In the genomic region with DNA sequence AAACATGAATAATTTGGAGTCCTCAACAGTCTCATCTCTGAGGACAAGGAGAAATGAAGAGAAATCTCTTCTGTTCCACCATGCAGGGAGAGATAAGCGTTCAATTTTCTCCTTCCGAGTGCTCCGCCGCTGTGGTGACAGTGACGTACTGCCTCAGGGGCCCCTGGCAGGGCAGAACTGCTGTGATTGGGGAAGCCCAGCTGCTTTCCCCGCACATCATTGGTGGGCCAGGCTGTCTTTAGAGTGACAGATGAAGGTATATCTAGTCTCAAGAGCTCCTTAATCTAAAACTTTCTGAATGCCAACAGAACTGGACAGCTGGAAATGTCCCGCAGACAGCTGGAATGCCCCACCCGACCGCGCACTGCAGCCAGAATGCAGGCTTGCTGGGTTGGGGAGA, we compare ENCODE assay signal across 13 mouse cellular contexts.
DNase-seq lines count a peak whose midpoint lies in the region; ATAC-seq and TF ChIP-seq lines count a peak whose summit lies in the region.
"Had no signal": no experiment of that assay in that cellular context is flagged by ENCODE, and none has a peak within 500 bp of the region (broad histone marks: within the 10 kb centered on the region; RNA-seq: fewer than 3 reads in every experiment).

No protein-coding gene starts in this region.

- 0 out of 2 replicates have a peak, but pooled peaks cover 3% of the 10 kb centered on the region for H3K36me3 ChIP-seq in heart, embryonic 11.5 days (ENCODE audit: control insufficient read depth, insufficient read depth, low read length)
- H3K36me3 ChIP-seq in heart, adult 2 months (ENCODE audit: control insufficient read depth, insufficient read depth, low read length): no peaks in the 10 kb centered on the region
- H3K36me3 ChIP-seq in midbrain, postnatal 0 days (ENCODE audit: insufficient read depth, low read length): no peaks in the 10 kb centered on the region
- H3K36me3 ChIP-seq in midbrain, embryonic 13.5 days: no peaks in the 10 kb centered on the region
- no peaks in the 10 kb centered on the region; the same call in 1 of the 2 replicates for H3K36me3 ChIP-seq in limb, embryonic 13.5 days
- H3K36me3 ChIP-seq: forebrain, embryonic 10.5 days had no signal

- H3K4me1 ChIP-seq in heart, embryonic 11.5 days (ENCODE audit: control insufficient read depth, insufficient read depth, low read length): no peaks in the 10 kb centered on the region
- no peaks in the 10 kb centered on the region for H3K4me1 ChIP-seq in heart, adult 2 months (ENCODE audit: control insufficient read depth, insufficient read depth, low read length)
- H3K4me1 ChIP-seq in midbrain, postnatal 0 days (ENCODE audit: insufficient read depth, low read length): no peaks in the 10 kb centered on the region
- no peaks in the 10 kb centered on the region for H3K4me1 ChIP-seq in midbrain, embryonic 13.5 days (replicated peaks)
- no peaks in the 10 kb centered on the region for H3K4me1 ChIP-seq in limb, embryonic 13.5 days
- H3K4me1 ChIP-seq: forebrain, embryonic 10.5 days had no signal

- no peak for TF ChIP-seq EP300 in heart, adult 2 months (IDR thresholded peaks at IDR 0.05; ENCODE audit: insufficient read depth, low read depth, low read length)

- H3K27ac ChIP-seq in heart, embryonic 11.5 days (ENCODE audit: low read depth, low read length): no peak overlapping the region
- H3K27ac ChIP-seq in heart, adult 2 months: no peak overlapping the region
- no peak overlapping the region for H3K27ac ChIP-seq in midbrain, postnatal 0 days (ENCODE audit: low read depth, low read length)
- no peak overlapping the region for H3K27ac ChIP-seq in midbrain, embryonic 13.5 days
- H3K27ac ChIP-seq in limb, embryonic 13.5 days: no peak overlapping the region
- H3K27ac ChIP-seq: forebrain, embryonic 10.5 days had no signal

- TF ChIP-seq POLR2A in heart, adult 2 months (IDR thresholded peaks at IDR 0.05; ENCODE audit: insufficient read depth, low read depth, low read length): no peak

- H3K4me3 ChIP-seq in heart, embryonic 11.5 days (ENCODE audit: low read depth, low read length): 0 out of 2 replicates have a peak overlapping the region, but pooled peaks have one; percentile 18
- H3K4me3 ChIP-seq in heart, adult 2 months: no peak overlapping the region
- H3K4me3 ChIP-seq in midbrain, postnatal 0 days (ENCODE audit: low read depth, low read length): no peak overlapping the region
- no peak overlapping the region for H3K4me3 ChIP-seq in midbrain, embryonic 13.5 days (replicated peaks)
- H3K4me3 ChIP-seq in limb, embryonic 13.5 days: no peak overlapping the region
- H3K4me3 ChIP-seq: forebrain, embryonic 10.5 days had no signal

- TF ChIP-seq CTCF in heart, adult 2 months (IDR thresholded peaks at IDR 0.05): no peak
- no peak for TF ChIP-seq CTCF in midbrain, postnatal 0 days (IDR thresholded peaks at IDR 0.05)

- 32% methylated on average over 10 of the region's 10 CpGs for WGBS in heart, embryonic 11.5 days (ENCODE audit: insufficient replicate concordance)
- WGBS in heart, adult 2 months: 59% methylated on average over 10 of the region's 10 CpGs
- 69% methylated on average over 10 of the region's 10 CpGs for WGBS in midbrain, postnatal 0 days
- 85% methylated on average over 10 of the region's 10 CpGs for WGBS in midbrain, embryonic 13.5 days
- WGBS in limb, embryonic 13.5 days: 60% methylated on average over 10 of the region's 10 CpGs

- intact Hi-C loops in heart, adult 2 months (cut with DNase I): no loop called here

- no peak for ATAC-seq in heart, embryonic 11.5 days (replicated peaks; ENCODE audit: insufficient number of reproducible peaks, low FRiP score, low TSS enrichment)
- no peak for ATAC-seq in midbrain, postnatal 0 days (ENCODE audit: low FRiP score)
- ATAC-seq in midbrain, embryonic 13.5 days: no peak
- peak; percentile 44; the same call in 1 of the 2 replicates for ATAC-seq in limb, embryonic 13.5 days (ENCODE audit: low FRiP score, low read depth)
- ATAC-seq: midbrain, embryonic 16.5 days had no signal

- no peak overlapping the region for H3K9ac ChIP-seq in heart, embryonic 11.5 days (ENCODE audit: low read depth, low read length)
- no peak overlapping the region for H3K9ac ChIP-seq in heart, adult 2 months (ENCODE audit: low read depth, low read length)
- H3K9ac ChIP-seq in midbrain, postnatal 0 days (replicated peaks; ENCODE audit: low read length, poor library complexity, severe bottlenecking): no peak overlapping the region
- no peak overlapping the region for H3K9ac ChIP-seq in midbrain, embryonic 13.5 days (replicated peaks)
- no peak overlapping the region for H3K9ac ChIP-seq in limb, embryonic 13.5 days

- no peak for DNase-seq in heart, adult 2 months
- peak; percentile 55 for DNase-seq in midbrain, postnatal 0 days (ENCODE audit: low spot score)
- DNase-seq in layer of hippocampus, postnatal 36 days: no peak
- no peak for DNase-seq in gastrocnemius, postnatal 4 days (ENCODE audit: low spot score in 2 of 2)
- DNase-seq in thymus, postnatal 0 days (ENCODE audit: low spot score): no peak
- DNase-seq: adrenal gland, postnatal 25 days; cerebellum, postnatal 14 days had no signal

- no peaks in the 10 kb centered on the region for H3K27me3 ChIP-seq in heart, embryonic 11.5 days (ENCODE audit: control insufficient read depth, insufficient read depth, low read length)
- H3K27me3 ChIP-seq in heart, adult 2 months (ENCODE audit: control insufficient read depth, insufficient read depth, low read length): no peaks in the 10 kb centered on the region
- no peaks in the 10 kb centered on the region for H3K27me3 ChIP-seq in midbrain, postnatal 0 days (ENCODE audit: insufficient read depth, low read length)
- H3K27me3 ChIP-seq in midbrain, embryonic 13.5 days: no peaks in the 10 kb centered on the region
- H3K27me3 ChIP-seq in limb, embryonic 13.5 days: no peaks in the 10 kb centered on the region

- no peaks in the 10 kb centered on the region for H3K9me3 ChIP-seq in heart, embryonic 11.5 days (replicated peaks; ENCODE audit: control insufficient read depth, low read length)
- H3K9me3 ChIP-seq in midbrain, postnatal 0 days (ENCODE audit: low read length): 0 out of 2 replicates have a peak, but pooled peaks cover 4% of the 10 kb centered on the region
- H3K9me3 ChIP-seq in midbrain, embryonic 13.5 days: no peaks in the 10 kb centered on the region
- H3K9me3 ChIP-seq in limb, embryonic 13.5 days: 0 out of 2 replicates have a peak, but pooled peaks cover 8% of the 10 kb centered on the region

- H3K79me2 ChIP-seq in heart, adult 2 months (replicated peaks; ENCODE audit: control insufficient read depth, insufficient read depth, low read length): no peaks in the 10 kb centered on the region

- H3K4me2 ChIP-seq in heart, embryonic 11.5 days: peak overlapping the region; percentile 54
- no peak overlapping the region for H3K4me2 ChIP-seq in midbrain, postnatal 0 days (ENCODE audit: low read depth, low read length, poor library complexity, severe bottlenecking)
- H3K4me2 ChIP-seq in midbrain, embryonic 13.5 days (replicated peaks): no peak overlapping the region
- 0 out of 2 replicates have a peak overlapping the region, but pooled peaks have one; percentile 1 for H3K4me2 ChIP-seq in limb, embryonic 13.5 days (replicated peaks)
- H3K4me2 ChIP-seq: liver, embryonic 11.5 days had no signal

Comparison
In these comparisons a context has a peak if more than half of its experiments do, and no peak if none do; other contexts are left out.
1. H3K4me2 ChIP-seq: peak in heart, embryonic 11.5 days (single experiment) and limb, embryonic 13.5 days (single experiment); none in midbrain, postnatal 0 days (single experiment) and midbrain, embryonic 13.5 days (single experiment).